Mouse (Mus musculus) large intestine, adult 2 months (tissue): ENCODE data around the gene Spg7. TPM values are rescaled to one million over a fixed set of nuclear protein-coding genes. Genes with fewer than 3 reads are reported as not detected.
"Not testable (repeated sequence)": the region's sequence is repeated elsewhere in the genome, so short reads cannot be mapped to it uniquely, and the experiment has no call there.

Source experiments
- DNase-seq: peaks from one replicate; pipeline ENCODE4 v3.0.0-alpha.2; 2012; ENCODE audit warnings: low read depth, low spot score
- WGBS: fragments of 180-500 bp; shearing (Covaris S2); methylation state at CpG from one replicate; pipeline ENCODE4 v1.1.7; 2018; 5-methylcytosine and 5-hydroxymethylcytosine counted together
- polyA plus RNA-seq: library from polyadenylated mRNA; depleted of rRNA; stranded (reverse); fragments of >200 nt; gene quantifications from 2 replicates; pipeline ENCODE4 v1.2.3, GENCODE M21; 2012

The Spg7 gene
- polyA plus RNA-seq, 1 experiment, result 70.5 TPM

DNA sequence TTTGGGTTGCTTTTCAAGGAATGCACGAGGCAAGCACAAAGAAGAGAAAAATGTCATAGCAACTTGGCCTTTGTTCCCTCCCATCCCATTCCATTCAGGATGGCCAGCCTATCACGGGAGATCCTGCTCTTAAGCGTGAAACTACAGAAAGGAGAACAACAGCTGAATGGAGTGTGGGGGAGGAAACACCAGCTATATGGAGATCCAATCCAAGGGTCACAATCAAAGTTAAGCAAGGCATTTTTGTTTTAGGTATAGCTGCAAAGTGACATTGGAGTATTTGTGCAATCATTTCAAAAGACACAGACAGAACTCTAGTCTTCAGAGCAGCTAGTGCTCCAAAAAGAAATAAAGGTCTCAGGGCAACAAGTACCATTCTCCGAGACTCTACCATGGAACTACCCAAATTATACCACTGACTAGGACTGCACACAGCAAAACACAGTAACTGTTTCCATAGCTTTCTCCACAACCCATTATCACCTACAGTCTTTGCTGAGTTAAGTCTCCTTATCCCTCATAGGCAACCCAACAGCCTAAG lies 22.6 kb upstream of the Spg7 start:
- no peak for DNase-seq
- 10% methylated on average over 4 of the region's 4 CpGs for WGBS

DNA sequence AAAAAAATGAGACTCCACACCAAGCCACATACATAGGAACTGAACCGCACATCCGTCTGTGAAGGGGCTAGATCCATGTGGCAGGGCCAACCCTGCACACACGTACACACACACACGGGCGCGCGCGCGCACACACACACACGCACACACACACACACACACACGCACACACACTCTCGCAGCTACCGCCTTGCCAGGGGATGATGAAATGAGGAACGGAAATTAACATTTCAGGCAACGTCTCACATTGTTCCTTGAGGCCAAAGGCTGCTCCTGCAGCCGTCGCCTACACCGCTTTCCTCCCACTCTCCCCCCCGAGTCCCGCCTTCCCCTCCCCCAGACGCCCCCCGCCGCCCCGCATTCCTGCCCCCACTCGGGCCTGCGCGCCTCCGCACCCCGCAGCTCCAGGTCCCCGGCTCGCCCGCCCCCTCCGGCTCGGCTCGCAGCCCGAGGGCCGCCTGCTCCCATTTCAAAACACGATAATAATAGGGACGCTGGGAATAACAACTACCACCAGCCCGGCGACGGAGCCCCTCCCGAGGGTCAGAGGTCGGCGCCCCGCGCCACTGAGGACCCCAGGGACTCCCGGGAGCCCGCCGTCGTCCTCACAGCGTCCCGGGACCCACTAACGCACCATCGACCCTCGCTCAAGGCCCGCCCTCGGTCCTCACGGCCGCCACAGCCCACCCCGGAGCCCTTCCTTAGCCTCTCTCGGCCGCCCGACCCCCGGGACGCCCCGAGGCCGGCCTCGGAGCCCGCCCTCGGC lies 21.6 kb upstream of the Spg7 start:
- WGBS, result 1% methylated on average over 64 of the region's 71 CpGs
- DNase-seq, result no peak

DNA sequence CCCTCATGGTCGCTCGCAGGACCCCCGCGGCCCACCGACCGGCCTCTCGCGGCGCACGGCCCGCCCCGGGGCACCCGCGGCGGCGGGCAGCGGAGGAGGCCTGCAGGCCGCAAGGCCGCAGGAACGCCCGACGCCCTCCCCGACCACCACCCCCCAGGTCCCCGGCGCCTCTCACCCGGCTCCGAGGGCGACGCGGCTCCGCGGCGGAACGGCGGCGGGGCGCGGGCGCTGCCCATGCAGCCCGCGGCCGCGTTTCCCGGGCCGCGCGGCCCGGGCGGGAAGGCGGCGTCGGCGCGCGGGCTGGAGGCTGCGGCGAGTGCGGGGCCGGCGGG lies 21.0 kb upstream of the Spg7 start:
- DNase-seq, result no peak
- WGBS, result under 1% methylated on average over 60 of the region's 60 CpGs

DNA sequence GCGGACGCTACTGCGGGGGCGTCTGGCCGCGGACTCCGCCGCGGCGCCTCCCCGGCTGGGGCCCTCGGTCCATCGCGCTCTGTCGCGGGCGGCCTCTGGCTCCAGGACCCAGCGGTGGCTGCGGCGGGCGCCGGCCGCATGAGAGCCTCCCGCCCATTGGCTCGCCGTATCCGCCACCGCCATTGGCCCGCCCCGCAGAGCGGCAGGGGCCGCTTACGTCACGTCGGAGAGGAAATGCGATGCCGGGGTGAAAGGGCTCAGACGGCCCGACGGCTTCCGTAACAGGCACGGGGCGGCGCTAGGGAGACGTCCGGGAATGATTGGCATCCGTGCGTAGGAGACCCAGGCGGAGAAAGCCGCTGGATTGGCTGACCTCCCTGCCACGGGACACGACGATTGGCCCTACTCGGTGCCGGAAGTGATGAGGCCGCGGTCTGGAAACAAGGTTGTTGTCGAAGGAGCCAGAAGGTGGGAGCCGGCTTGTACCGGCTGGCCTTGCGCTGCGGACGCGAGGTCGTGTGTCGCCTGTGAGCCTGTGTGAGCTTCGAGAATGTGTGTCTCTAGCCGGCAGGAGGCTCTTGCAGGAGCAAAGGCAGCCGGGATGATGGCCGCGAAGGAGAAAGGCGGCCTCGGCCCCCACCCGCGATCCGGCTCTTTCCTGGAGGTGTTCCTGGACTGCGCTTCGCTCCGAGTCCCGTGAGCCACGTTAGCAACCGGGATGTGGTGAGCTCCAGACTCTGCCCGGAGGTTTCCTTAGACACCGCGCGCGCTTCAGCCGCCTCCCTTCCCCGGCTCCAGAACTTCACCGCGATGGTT lies 20.4 kb upstream of the Spg7 start, which contains the start of gene Ankrd11:
Gene Ankrd11 (minus strand): TSS at position 120 of the 816 bp plus-strand sequence.
- WGBS, result 1% methylated on average over 87 of the region's 91 CpGs
- peak; percentile 96 for DNase-seq

DNA sequence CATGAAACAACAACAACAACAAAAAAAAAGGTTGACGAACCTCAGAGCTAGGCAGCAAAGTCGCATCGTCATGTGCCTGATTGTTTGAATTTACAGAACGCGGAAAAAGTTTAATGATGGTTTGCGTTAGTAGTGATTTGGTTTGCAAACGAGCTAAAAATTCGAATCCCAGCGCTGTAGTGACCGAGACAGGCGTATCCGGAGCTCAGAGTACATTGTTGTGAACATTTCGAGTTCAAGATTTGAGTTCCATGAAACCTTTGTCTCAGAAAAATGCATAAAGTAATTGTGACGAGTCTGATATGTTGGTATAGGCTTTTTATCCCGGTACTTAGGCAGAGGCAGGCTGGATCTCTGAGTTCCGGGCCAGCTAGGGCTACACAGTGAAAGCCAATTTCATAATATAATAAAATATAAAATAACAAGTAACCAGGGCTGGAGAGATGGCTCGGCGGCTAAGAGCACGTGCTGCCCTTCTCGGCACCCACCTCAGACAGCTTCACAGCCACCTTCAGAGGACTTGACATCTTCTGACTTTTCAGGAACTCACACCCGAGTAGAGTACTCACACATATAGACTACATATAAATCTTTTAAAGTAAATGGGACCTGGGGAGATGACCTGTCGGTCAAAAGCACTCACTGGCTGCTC lies 19.6 kb upstream of the Spg7 start:
- 4% methylated on average over 22 of the region's 22 CpGs for WGBS

DNA sequence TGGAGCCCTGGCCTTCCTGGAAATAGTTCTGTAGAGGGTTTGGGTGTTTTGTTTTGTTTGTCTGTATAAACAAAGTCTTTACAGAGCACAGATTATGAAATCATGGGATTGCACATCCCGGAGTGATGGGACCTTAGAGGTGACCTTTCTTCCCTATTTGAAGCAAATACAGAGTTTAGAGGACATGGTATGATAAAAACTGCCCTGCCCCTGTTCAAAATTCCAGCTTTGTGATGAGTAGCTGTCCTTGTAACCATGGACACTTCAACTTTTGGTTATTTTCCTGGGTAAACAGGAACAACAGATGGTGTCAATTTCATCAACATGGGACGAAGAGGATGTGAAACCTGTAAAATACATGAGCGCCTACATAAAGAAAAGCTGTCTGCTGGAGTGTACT lies 18.8 kb upstream of the Spg7 start:
- WGBS, result 28% methylated on average over 3 of the region's 3 CpGs
- no peak for DNase-seq

More for the DNA sequence above, 19.6 kb upstream of the Spg7 start:
- DNase-seq, result no peak

DNA sequence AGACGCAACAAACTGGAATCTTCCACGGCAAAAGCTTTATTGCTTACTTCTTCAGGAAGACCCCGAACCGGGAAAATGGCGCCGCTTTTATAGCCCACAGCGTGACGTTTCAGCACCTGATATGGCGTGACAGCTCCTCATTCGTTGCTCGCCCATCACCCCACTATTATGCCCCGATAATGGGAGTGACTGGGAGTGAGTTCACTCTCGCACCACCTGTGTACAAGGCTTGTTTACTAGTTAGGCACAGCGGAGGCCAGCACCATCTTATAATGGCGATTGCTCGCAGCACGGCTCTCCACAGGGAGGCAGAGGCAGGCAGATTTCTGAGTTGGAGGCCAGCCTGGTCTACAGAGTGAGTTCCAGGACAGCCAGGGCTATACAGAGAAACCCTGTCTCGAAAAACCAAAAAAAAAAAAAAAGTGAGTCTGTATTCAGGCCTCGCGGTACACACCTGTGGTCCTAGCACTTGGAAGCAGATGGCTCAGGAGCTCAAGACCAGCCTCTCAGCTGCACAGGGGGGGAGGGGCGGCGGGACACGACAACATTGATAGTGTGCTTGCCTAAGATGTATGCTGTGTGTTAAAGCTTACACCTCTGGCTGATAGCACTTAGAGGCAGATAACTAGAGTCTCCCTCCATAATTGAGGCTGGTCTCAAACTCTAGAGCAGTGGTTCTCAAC lies 17.9 kb upstream of the Spg7 start:
- WGBS, result 90% methylated on average over 23 of the region's 23 CpGs
- not testable (repeated sequence) for DNase-seq

DNA sequence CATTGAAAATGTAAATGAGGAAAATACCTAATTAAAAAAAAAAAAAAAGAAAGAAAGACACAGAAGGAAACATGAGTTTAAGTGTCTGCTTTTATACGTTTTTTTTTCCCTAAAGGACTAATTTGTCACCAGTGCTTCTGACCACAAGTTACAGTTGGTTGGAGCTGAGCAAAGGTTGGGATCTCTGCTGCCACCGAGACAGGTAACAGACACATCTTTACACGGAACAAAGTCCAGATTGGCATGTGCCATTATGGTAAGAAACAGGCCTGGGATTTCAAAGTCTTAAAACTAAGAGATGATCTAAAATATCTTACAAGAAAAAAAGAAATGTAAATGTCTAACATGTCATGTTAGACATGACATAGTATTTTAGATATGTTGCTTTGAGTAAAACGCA lies 16.0 kb upstream of the Spg7 start:
- WGBS, result 28% methylated on average over 4 of the region's 4 CpGs
- no peak for DNase-seq

DNA sequence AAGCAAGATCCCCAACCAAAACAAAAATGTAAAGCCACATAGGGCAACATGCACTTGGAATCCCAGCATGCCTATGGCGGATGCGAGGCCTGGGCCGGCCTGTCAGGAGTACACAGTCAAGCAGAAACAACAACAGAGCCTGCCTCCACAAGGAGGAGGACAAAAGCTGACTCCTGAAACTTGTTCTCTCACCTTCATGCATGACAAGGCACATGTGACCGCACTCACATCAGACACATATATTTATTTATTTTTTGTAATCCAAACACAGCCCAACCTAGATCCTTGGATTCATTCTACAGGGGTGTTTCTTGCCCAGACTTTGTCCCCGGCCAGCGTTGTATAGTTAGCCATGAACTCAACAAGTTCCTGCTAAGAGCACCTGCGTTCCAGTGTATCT lies 14.9 kb upstream of the Spg7 start:
- 45% methylated on average over 7 of the region's 7 CpGs for WGBS
- DNase-seq, result no peak

DNA sequence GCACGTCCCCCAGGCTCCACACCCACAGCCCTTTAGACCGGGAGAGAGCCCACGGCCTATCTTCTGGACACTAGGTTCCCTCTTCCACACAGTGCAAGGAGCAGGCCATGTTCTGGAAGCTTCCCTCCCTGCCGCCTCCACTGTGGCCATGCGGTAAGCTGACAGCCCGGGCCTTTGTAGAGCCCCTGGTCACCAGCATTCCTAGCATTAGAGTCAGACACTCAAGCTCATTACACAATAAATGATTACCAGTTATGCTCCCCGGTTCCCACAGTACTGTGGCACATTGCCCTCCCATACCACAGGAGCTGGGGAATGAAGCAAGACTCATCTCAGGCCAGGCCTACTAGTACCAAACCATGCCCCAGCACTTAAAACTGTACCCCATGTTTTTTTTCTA lies 14.3 kb upstream of the Spg7 start:
- DNase-seq, result no peak
- 37% methylated on average over 7 of the region's 7 CpGs for WGBS

DNA sequence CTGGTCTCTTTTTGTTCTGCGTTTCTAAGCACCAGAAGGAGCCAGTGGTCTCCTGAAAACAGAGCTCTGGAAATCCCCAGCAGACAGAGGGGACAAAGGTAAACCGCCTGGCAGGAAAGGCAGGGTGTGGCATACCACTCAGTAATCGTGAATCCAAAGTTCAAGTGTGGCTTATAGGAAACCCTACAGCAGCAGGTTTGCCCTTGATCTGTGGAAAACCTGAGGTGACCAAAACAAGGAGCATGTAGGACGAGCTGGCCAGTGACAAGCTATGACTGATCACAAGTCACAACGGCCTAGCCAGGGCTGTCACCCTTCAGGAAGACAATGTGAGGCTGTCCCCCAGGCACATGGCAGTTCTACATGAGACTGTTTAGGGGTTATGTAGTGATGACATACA lies 11.3 kb upstream of the Spg7 start:
- WGBS, result 32% methylated on average over 5 of the region's 5 CpGs
- DNase-seq, result no peak

DNA sequence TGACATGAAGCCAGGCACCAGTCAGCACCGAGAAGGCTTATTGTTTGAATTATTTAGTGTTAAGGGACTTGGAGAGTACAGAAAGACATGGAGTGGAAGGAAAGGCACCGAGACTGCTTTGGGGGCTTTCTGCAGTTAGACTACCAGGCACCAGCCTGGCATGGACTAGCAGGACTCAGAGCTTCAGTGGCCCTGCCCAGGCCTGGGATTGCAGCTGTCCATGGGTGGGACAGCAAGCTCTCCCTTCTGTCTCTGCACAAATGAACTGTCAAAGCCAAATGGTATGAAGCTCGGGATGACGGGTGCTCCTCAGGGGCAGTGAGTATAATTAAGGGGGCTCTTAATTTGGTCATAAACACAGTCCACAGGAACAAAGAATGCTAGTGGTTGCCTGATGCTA lies 1.3 kb downstream of the Spg7 start:
- 63% methylated on average over 4 of the region's 4 CpGs for WGBS
- no peak for DNase-seq

DNA sequence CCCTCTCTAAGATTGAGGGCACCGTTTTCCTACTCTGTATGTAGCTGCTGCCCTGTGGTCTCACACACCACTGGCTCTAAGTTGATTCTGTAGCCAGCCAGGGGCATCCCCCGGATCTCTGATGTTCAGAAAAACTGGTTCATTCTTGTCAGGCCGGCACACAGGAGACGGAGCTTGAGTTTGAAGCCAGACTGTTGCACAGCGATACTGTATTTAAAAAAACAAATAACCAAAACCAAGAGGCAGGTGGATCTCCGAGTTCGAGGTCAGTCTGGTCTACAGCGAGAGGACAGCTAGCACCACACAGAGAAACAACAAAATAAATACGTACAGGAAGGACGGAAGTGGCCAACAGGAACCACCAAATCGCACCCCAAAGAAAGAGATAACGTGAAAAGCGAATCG lies 2.1 kb downstream of the Spg7 start:
- WGBS, result under 1% methylated on average over 14 of the region's 14 CpGs

DNA sequence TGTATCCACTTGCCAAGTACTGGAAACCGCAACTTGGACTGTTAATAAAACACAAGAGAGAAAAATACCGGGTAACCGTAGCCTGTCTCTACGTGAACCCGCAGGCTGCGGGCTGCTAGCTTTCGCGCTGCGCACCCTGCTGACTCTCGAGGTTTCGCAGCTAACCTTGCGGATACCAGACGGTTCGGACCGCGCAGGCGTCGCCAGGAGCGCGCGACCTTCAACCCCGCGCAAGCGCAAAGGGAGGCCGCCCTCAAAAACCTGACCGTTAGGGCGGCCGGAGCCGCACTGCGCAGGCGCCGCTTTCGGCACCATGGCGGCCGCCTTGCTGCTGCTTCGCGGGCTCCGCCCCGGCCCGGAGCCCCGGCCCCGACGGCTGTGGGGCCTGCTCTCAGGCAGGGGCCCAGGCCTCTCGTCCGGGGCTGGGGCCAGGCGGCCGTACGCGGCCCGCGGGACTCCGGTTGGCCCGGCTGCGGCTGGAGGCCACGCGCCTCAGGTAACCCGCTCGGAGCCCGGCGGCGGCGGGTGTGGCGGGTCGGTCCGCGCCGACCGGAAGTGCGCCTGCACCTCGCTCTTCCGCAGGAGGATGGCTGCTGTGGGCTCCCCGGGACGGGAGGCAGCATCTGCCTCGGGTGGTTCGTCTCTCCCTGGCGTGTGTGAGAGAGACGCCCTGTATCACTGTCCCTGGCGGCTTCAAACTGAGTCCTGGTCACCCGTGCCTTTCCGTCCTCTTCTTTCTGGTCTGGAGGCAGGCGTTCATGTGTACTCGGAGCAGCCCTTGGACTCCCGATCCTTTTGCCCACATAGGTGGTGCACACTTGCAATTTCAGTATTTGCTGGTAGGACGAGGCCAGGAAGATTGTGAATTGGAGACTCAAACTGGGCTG lies 2.7 kb downstream of the Spg7 start:
- DNase-seq, result peak; percentile 92
- under 1% methylated on average over 84 of the region's 84 CpGs for WGBS

More for the DNA sequence above, 2.1 kb downstream of the Spg7 start:
- no peak for DNase-seq

DNA sequence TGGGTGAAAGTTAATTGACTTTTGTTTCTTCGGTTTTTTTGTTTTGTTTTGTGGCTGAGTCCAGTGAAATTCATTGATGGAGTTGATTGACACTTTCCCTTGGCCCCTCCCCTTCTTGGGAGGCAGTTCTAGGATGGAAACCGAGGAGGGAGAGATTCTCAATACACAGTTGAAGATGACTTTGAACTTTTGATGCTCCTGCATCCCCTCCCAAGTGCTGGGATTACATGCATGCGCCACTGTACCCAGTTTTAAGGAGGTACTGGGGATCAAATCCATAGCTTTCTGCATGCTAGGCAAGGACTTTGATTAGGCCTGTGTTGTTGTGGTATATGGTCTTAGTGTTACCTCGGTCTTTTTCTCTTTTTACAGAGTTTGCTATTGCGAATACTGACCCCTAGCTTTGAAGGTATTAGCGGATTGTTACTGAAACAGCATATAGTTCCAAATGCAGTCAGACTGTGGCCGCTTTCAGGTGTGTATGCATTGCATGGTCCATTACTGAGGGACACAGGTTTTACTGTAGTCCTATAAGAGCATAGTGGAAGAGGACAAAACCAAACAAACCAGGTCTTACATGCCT lies 3.5 kb downstream of the Spg7 start:
- 22% methylated on average over 7 of the region's 7 CpGs for WGBS
- no peak for DNase-seq

DNA sequence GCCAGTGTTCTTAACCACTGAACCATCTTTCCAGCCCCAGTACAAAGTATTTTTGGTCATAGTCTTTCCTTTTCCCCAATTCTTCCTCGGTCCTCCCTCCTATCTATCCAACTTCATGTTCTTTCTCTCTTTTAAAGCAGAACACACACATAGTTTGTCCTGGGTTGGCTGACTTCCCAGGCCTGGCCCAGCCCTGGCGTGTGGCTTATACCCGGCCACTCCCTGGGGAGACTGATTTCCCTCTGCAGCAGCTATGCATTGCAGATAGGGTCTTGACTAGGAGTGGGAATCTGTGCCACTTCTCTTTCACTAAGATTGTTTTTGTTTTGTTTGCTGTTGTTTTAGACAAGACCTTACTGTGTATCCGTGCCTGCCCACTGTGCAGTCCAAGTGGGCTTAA lies 8.4 kb downstream of the Spg7 start:
- 28% methylated on average over 4 of the region's 4 CpGs for WGBS
- DNase-seq, result no peak

DNA sequence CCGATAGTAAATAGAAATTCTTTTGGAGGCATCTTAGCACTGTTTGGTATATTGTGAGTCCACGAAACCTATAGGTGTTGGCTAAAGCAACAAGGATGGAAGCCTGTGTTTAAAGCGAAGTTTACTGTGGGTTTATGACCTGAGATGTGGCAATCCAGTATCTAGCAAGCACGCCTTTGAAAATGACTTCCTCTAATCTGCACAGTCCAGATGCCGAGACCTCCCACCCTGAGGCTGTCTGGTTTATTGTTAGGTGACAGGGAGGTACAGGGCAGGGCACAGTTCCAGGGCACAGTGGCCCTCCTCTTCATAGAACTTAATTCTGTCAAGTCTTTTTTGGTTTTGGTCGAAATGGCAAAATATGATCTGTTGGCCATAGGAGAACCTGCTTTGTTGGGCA lies 14.5 kb downstream of the Spg7 start:
- DNase-seq, result no peak
- 49% methylated on average over 6 of the region's 6 CpGs for WGBS

DNA sequence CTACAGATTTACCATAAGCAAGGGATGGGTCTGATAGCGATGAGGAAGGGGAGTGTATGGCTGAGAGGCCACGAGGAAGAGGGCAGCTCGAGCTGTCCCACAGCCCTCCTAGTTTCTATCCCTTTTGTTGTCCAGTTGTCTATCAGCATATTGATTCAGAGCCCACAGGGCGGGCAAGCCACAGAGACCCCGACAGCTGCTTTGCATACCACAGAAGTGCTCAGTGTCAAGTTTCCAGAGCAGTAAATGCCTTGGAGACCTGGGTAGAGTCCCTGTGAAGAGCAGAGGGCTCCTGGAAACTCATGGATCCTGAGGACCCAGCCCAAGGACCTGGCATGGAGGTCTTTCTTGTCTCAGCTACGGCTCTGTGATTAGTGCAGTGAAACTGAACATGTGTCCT lies 20.3 kb downstream of the Spg7 start:
- 79% methylated on average over 6 of the region's 6 CpGs for WGBS
- DNase-seq, result no peak

DNA sequence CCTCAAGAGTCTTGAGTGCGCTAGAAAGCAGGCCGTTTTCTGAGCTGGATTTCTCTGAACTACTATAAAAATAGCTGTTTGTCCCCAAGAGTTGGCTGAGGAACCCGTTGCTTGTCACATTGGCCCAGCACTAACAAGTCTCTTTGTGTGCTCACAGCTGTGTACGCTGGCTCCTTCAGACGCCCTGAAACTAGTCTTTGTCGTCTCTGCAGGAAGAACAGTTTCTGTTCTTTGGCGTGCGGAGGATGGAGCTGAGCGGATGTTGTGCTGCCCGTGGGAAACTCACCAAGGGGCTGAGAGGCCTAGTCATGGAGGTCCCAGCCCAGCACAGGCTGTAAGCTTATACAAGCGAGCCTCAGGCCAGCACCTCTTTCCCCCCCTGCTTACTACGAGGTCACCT lies 20.9 kb downstream of the Spg7 start:
- WGBS, result 86% methylated on average over 12 of the region's 12 CpGs
- no peak for DNase-seq
